Mouse (Mus musculus) olfactory bulb, adult 2 months (tissue): ENCODE results near the gene Ttl.

Experiments used
- CTCF ChIP-seq: fragments of 200-500 bp; IDR thresholded peaks from 2 replicates; pipeline ENCODE4 v1.5.1; 2012; ENCODE audit warnings: low read depth, mild to moderate bottlenecking, low read length, moderate library complexity; ENCODE audit not compliant: insufficient read depth
- POLR2A ChIP-seq: fragments of 200-500 bp; IDR thresholded peaks from 2 replicates; pipeline ENCODE4 v1.6.1; 2012; ENCODE audit warnings: mild to moderate bottlenecking, low read depth, low read length, moderate library complexity; ENCODE audit not compliant: insufficient read depth

- TF ChIP-seq POLR2A (no peak), CTCF (no peak)
Measured at GRCm38 (mm10) chr2:129083514-129083913, 17.8 kb downstream of the Ttl start.
